Comparison of ENCODE assay signal across 8 mouse cellular contexts in genomic region chr1:152624644-152625454, GRCm38 (mm10).
DNase-seq lines count a peak whose midpoint lies in the region; ATAC-seq and TF ChIP-seq lines count a peak whose summit lies in the region.

No protein-coding gene starts in this region.

- peak overlapping the region; percentile 75 for H3K4me2 ChIP-seq in forebrain, embryonic 11.5 days (ENCODE audit: low read depth, low read length, severe bottlenecking)
- H3K4me2 ChIP-seq in lung, embryonic 15.5 days: peak overlapping the region; percentile 66

- under 1% methylated on average over 61 of the region's 61 CpGs for WGBS in forebrain, embryonic 11.5 days
- under 1% methylated on average over 61 of the region's 61 CpGs for WGBS in lung, embryonic 15.5 days

- peak overlapping the region; percentile 68 for H3K9ac ChIP-seq in forebrain, embryonic 11.5 days (ENCODE audit: low read length)
- H3K9ac ChIP-seq in lung, embryonic 15.5 days: peak overlapping the region; percentile 66

- peak overlapping the region; percentile 33 for H3K27ac ChIP-seq in forebrain, embryonic 11.5 days (ENCODE audit: low read depth, low read length)
- H3K27ac ChIP-seq in lung, embryonic 15.5 days: peak overlapping the region; percentile 86

- TF ChIP-seq CTCF in brain, embryonic 14.5 days (IDR thresholded peaks at IDR 0.05; ENCODE audit: borderline replicate concordance, extremely low read depth, insufficient read depth, insufficient read length): 0 out of 2 replicates have a peak, but pooled peaks have one; percentile 3

- peak; percentile 89 for ATAC-seq in forebrain, embryonic 11.5 days (replicated peaks; ENCODE audit: low FRiP score)
- peak; percentile 85 for ATAC-seq in lung, embryonic 15.5 days (ENCODE audit: borderline replicate concordance, extremely low read depth, low FRiP score, low TSS enrichment)
- ATAC-seq in neutrophil, adult 5-6 weeks (ENCODE audit: extremely low read depth, insufficient number of reproducible peaks, low FRiP score, poor library complexity, severe bottlenecking): peak; percentile 28; the same call in 1 of the 2 replicates

- H3K9me3 ChIP-seq in forebrain, embryonic 11.5 days (ENCODE audit: control insufficient read depth, low read length): no peaks in the 10 kb centered on the region
- no peaks in the 10 kb centered on the region for H3K9me3 ChIP-seq in lung, embryonic 15.5 days

- TF ChIP-seq POLR2A in brain, embryonic 14.5 days (IDR thresholded peaks at IDR 0.05; ENCODE audit: borderline replicate concordance, extremely low read depth, insufficient read depth, insufficient read length, poor library complexity, severe bottlenecking): peak; percentile 61

- peak overlapping the region; percentile 59 for H3K4me3 ChIP-seq in forebrain, embryonic 11.5 days (ENCODE audit: low read depth, low read length)
- H3K4me3 ChIP-seq in lung, embryonic 15.5 days: peak overlapping the region; percentile 67

- peaks cover 9% of the 10 kb centered on the region for H3K4me1 ChIP-seq in forebrain, embryonic 11.5 days (replicated peaks; ENCODE audit: control insufficient read depth, insufficient read depth, low read length)
- H3K4me1 ChIP-seq in lung, embryonic 15.5 days: peaks cover 38% of the 10 kb centered on the region

- intact Hi-C loops in heart, postnatal 10 days (cut with DNase I): loop anchor here (2.0 to 5.0 kb wide), 3 partner anchors 48 to 122 kb away; no protein-coding TSS in a partner anchor

- no peaks in the 10 kb centered on the region; the same call in 1 of the 2 replicates for H3K27me3 ChIP-seq in forebrain, embryonic 11.5 days (ENCODE audit: control insufficient read depth, insufficient read depth, low read length)
- H3K27me3 ChIP-seq in lung, embryonic 15.5 days: no peaks in the 10 kb centered on the region

- no peaks in the 10 kb centered on the region for H3K36me3 ChIP-seq in forebrain, embryonic 11.5 days (ENCODE audit: control insufficient read depth, insufficient read depth, low read length)
- H3K36me3 ChIP-seq in lung, embryonic 15.5 days: no peaks in the 10 kb centered on the region

- peak; percentile 32 to 50 for DNase-seq in CD8-positive naive resting alpha-beta T cell, adult 2 months (ENCODE audit: low read depth in 2 of 2, low spot score in 2 of 2)
- peak; percentile 89 for DNase-seq in brain, embryonic 14.5 days (ENCODE audit: low read depth)
- DNase-seq in forebrain, embryonic 11.5 days (ENCODE audit: low spot score): peak; percentile 90
- peak; percentile 88 to 89 for DNase-seq in heart, postnatal 10 days
- DNase-seq in kidney, postnatal 25 days: peak; percentile 88 to 92
- DNase-seq in thymus, postnatal 0 days (ENCODE audit: low spot score): peak; percentile 60

Comparison
In these comparisons a context has a peak if more than half of its experiments do, and no peak if none do; other contexts are left out.
1. Peak in every context shown above with its lines: DNase-seq, ATAC-seq, H3K4me3 ChIP-seq and H3K27ac ChIP-seq.
2. ATAC-seq: peak in every context shown above with its lines; median percentile 89 in forebrain, embryonic 11.5 days; 85 in lung, embryonic 15.5 days; 28 in neutrophil, adult 5-6 weeks.